Mouse (Mus musculus) myocyte (in vitro differentiated cells): ENCODE results near the gene Bdh1.

ENCODE experiments used
- POLR2A ChIP-seq: IDR thresholded peaks from one replicate; pipeline ENCODE4 v1.6.1; 2011; ENCODE audit warnings: low read depth, mild to moderate bottlenecking, control low read depth, moderate library complexity; ENCODE audit not compliant: insufficient read length
- TCF12 ChIP-seq: IDR thresholded peaks from one replicate; pipeline ENCODE4 v1.6.1; 2011; ENCODE audit warnings: mild to moderate bottlenecking, control low read depth; ENCODE audit not compliant: poor library complexity, insufficient read depth, severe bottlenecking

DNA sequence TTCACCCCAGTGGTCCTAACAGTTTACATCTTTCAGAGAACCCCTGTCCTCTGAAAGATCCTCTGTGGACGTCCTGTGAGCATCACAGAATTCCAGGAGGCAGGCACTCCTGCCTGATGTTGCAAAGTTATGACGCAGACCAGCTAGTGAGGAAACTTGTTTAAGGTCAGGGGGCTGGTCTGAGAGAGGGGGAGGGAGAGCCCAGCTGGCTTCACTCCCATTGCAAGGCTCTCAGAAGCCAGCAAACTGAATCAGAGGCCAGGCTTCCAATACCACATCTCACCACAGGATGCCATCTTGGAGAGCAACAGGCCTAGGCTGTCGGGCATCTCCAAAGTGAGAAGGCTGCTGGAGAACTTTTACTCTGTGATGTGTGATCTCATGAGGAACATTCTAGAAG lies 78.5 kb downstream of the Bdh1 start:
- no peak for TF ChIP-seq TCF12
- TF ChIP-seq POLR2A, result no peak
